Mouse (Mus musculus) brain, embryonic 14.5 days (tissue): Measurements from ENCODE around the gene D11Wsu47e.

ENCODE experiments used
- CTCF ChIP-seq: fragments of 200-500 bp; IDR thresholded peaks from 2 replicates; pipeline ENCODE4 v1.5.1; 2012; ENCODE audit warnings: inconsistent platforms, mild to moderate bottlenecking, moderate library complexity, borderline replicate concordance; ENCODE audit not compliant: insufficient read depth, insufficient read length; ENCODE audit errors: extremely low read depth
- POLR2A ChIP-seq: fragments of 200-500 bp; IDR thresholded peaks from 2 replicates; pipeline ENCODE4 v1.6.1; 2012; ENCODE audit warnings: mild to moderate bottlenecking, inconsistent platforms, borderline replicate concordance; ENCODE audit not compliant: poor library complexity, insufficient read depth, insufficient read length, severe bottlenecking; ENCODE audit errors: extremely low read depth

DNA sequence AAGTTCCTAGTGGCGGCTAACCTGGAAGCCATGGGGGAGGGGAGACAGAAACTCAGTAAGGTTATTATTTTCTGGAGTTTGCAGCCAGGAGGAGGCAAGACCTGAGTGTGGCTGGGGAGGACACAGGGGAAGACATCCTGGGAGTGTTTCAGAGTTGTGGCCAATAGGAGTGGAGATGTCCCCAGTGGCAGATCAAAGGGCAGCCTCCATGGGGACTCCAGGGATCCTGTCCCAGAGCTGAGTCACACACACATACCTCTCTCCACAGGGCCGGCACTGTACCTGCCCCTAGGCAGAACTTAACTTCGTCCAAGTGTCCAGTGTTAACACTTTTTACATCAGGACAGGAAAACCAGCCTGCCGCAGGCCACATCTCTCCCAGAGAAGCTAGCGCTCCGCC lies 50.9 kb downstream of the D11Wsu47e start:
- TF ChIP-seq POLR2A (no peak), CTCF (no peak)
